Mouse (Mus musculus) inflammation-experienced regulatory T-cells, adult 6 months (primary cell): Measurements from ENCODE around the gene Fkbp8. TPM values are rescaled to one million over a fixed set of nuclear protein-coding genes. Genes with fewer than 3 reads are reported as not detected.

ENCODE experiments used
- ATAC-seq: one replicate; pipeline ENCODE4 v1.8.0; 2017
- polyA plus RNA-seq, 3 experiments: library from polyadenylated mRNA; unstranded; fragments of 100-300 nt; shearing (Covaris generic); gene quantifications; one replicate each; pipeline ENCODE4 v1.2.1; 2017

Gene Fkbp8
- polyA plus RNA-seq, 3 experiments from 2014 or later: 133 to 156 (median 138) TPM

GRCm38 (mm10) chr8:70560564-70560963 is 33.0 kb downstream of the Fkbp8 start:
- no peak for ATAC-seq

- no peak for ATAC-seq
These were observed 33.8 kb downstream of the Fkbp8 start for GRCm38 (mm10) chr8:70561357-70561756.

GRCm38 (mm10) chr8:70561809-70562535 is 34.4 kb downstream of the Fkbp8 start:
- no peak for ATAC-seq

GRCm38 (mm10) chr8:70562802-70563201 is 35.3 kb downstream of the Fkbp8 start:
- no peak for ATAC-seq

GRCm38 (mm10) chr8:70563763-70564387 is 36.4 kb downstream of the Fkbp8 start:
- ATAC-seq: no peak

GRCm38 (mm10) chr8:70564696-70565235 is 37.2 kb downstream of the Fkbp8 start:
- ATAC-seq: no peak

GRCm38 (mm10) chr8:70565561-70565960 is 38.0 kb downstream of the Fkbp8 start:
- no peak for ATAC-seq

GRCm38 (mm10) chr8:70570360-70570759 is 42.8 kb downstream of the Fkbp8 start:
- no peak for ATAC-seq

- no peak for ATAC-seq
These were observed 43.5 kb downstream of the Fkbp8 start for GRCm38 (mm10) chr8:70570990-70571389.

- no peak for ATAC-seq
These were observed 46.8 kb downstream of the Fkbp8 start for GRCm38 (mm10) chr8:70574302-70574701.

- no peak for ATAC-seq
These were observed 47.4 kb downstream of the Fkbp8 start for GRCm38 (mm10) chr8:70574915-70575314.

GRCm38 (mm10) chr8:70577207-70577606 is 49.7 kb downstream of the Fkbp8 start:
- no peak for ATAC-seq

GRCm38 (mm10) chr8:70583476-70584387 is 56.2 kb downstream of the Fkbp8 start:
- ATAC-seq: no peak

- ATAC-seq: no peak
These were observed 57.2 kb downstream of the Fkbp8 start for GRCm38 (mm10) chr8:70584606-70585257.

Other genes with a start within 250 kb of the Fkbp8 start
- under 1 TPM in 2 of 3 experiments, not detected in 1; 0.39 to 0.81 TPM for gene Homer3, start 244.9 kb upstream of the Fkbp8 start, polyA plus RNA-seq
- 10 to 100 TPM; 46.0 to 58.6 (median 51.4) TPM for gene Ddx49, start 225.2 kb upstream of the Fkbp8 start, polyA plus RNA-seq
- gene Cope, start 225.2 kb upstream of the Fkbp8 start, polyA plus RNA-seq: 100 to 1,000 TPM; 303 to 304 (median 304) TPM
- gene Cers1, start 211.9 kb upstream of the Fkbp8 start, polyA plus RNA-seq: not detected
- gene Gdf1, start 197.9 kb upstream of the Fkbp8 start, polyA plus RNA-seq: under 1 TPM in 2 of 3 experiments, not detected in 1; 0.41 to 0.55 TPM
- 10 to 100 TPM; 13.6 to 17.4 (median 14.2) TPM for gene Upf1, start 174.4 kb upstream of the Fkbp8 start, polyA plus RNA-seq
- under 1 TPM in 2 of 3 experiments, not detected in 1; 0.24 to 0.40 TPM for gene Comp, start 154.2 kb upstream of the Fkbp8 start, polyA plus RNA-seq
- gene Crtc1, start 88.1 kb upstream of the Fkbp8 start, polyA plus RNA-seq: 1 to 10 TPM; 5.0 to 8.7 (median 7.2) TPM
- 10 to 100 TPM in 1 of 3 experiments, 1 to 10 TPM in 2; 6.5 to 10.4 (median 8.8) TPM for gene Klhl26, start 50.8 kb upstream of the Fkbp8 start, polyA plus RNA-seq
- under 1 TPM in 1 of 3 experiments, not detected in 2; 0.47 TPM for gene Tmem59l, start 40.4 kb upstream of the Fkbp8 start, polyA plus RNA-seq
- gene Crlf1, start 34.6 kb upstream of the Fkbp8 start, polyA plus RNA-seq: not detected
- gene Rex1bd, start 21.0 kb upstream of the Fkbp8 start, polyA plus RNA-seq: 10 to 100 TPM; 67.7 to 85.1 (median 84.4) TPM
- 1,000 to 10,000 TPM; 2,608 to 4,221 (median 3,776) TPM for gene Uba52, start 16.9 kb upstream of the Fkbp8 start, polyA plus RNA-seq
- gene Kxd1, start 232 bp downstream of the Fkbp8 start, polyA plus RNA-seq: 100 to 1,000 TPM; 138 to 187 (median 180) TPM
- gene Ell, start 11.7 kb downstream of the Fkbp8 start, polyA plus RNA-seq: 10 to 100 TPM; 30.5 to 37.0 (median 35.6) TPM
- gene Isyna1, start 66.6 kb downstream of the Fkbp8 start, polyA plus RNA-seq: 10 to 100 TPM; 27.6 to 32.6 (median 31.7) TPM
- gene Ssbp4, start 81.1 kb downstream of the Fkbp8 start, polyA plus RNA-seq: 10 to 100 TPM in 2 of 3 experiments, 1 to 10 TPM in 1; 2.6 to 16.2 (median 14.7) TPM
- gene Lrrc25, start 88.4 kb downstream of the Fkbp8 start, polyA plus RNA-seq: 1 to 10 TPM in 1 of 3 experiments, under 1 TPM in 2; 0.47 to 3.8 (median 0.71) TPM
- gene Gdf15, start 104.7 kb downstream of the Fkbp8 start, polyA plus RNA-seq: not detected
- gene Pgpep1, start 132.7 kb downstream of the Fkbp8 start, polyA plus RNA-seq: 1 to 10 TPM; 3.8 to 6.4 (median 4.8) TPM
- gene Lsm4, start 145.5 kb downstream of the Fkbp8 start, polyA plus RNA-seq: 100 to 1,000 TPM in 1 of 3 experiments, 10 to 100 TPM in 2; 79.0 to 128 (median 97.8) TPM
- 10 to 100 TPM; 13.9 to 23.2 (median 16.6) TPM for gene Jund, start 171.2 kb downstream of the Fkbp8 start, polyA plus RNA-seq
- not detected for gene Iqcn, start 175.7 kb downstream of the Fkbp8 start, polyA plus RNA-seq
- gene Gm3336, start 190.8 kb downstream of the Fkbp8 start, polyA plus RNA-seq: under 1 TPM in 1 of 3 experiments, not detected in 2; 0.55 TPM
- under 1 TPM; 0.19 to 0.59 (median 0.25) TPM for gene Pde4c, start 196.0 kb downstream of the Fkbp8 start, polyA plus RNA-seq
- gene Rab3a, start 227.0 kb downstream of the Fkbp8 start, polyA plus RNA-seq: 1 to 10 TPM; 4.6 to 8.6 (median 7.9) TPM
- 10 to 100 TPM; 35.5 to 46.1 (median 42.5) TPM for gene Mpv17l2, start 233.2 kb downstream of the Fkbp8 start, polyA plus RNA-seq
- 1 to 10 TPM; 2.6 to 5.4 (median 5.4) TPM for gene Pik3r2, start 249.0 kb downstream of the Fkbp8 start, polyA plus RNA-seq